Mouse (Mus musculus): ENCODE results near the gene Bmp7. TPM values are rescaled to one million over a fixed set of nuclear protein-coding genes. Genes with fewer than 3 reads are reported as not detected.
A peak's percentile ranks its signal among the peaks of the same experiment; 100 is the strongest.

Bmp7 gene
- total and polyA plus RNA-seq, 2 experiments from 2014 or later, result 15.3 to 34.0 TPM

DNA sequence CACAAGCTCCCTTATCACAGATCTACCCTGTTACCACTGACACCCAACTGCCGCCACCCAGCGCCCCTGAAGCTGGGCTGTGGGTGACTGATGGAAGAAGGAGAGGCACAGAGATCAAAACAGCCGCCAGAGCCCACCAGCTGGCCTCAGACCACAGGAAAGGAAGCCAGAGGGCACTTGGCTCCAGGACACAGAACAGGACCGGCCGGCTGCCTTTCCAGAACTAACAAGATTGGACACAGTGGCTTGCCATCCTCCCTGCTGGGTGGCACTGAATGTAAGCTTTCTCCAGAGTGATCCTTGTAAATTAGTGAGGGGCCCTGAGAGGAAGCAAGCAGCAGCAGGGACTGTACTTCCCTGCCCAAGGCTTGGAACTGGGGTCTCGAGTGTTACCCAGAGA, 30.7 kb downstream of the Bmp7 start:
- H3K9me3 ChIP-seq (ENCODE audit: low read length), result no peaks in the 10 kb centered on the region
- ATAC-seq (ENCODE audit: low FRiP score), result 0 out of 2 replicates have a peak, but pooled peaks have one; percentile 39
- no peak for TF ChIP-seq CTCF (IDR thresholded peaks at IDR 0.05)
- WGBS, result 25% methylated on average over 6 of the region's 6 CpGs
- no peak overlapping the region for H3K4me3 ChIP-seq (ENCODE audit: low read depth, low read length)
- H3K4me2 ChIP-seq (ENCODE audit: low read depth, low read length, poor library complexity, severe bottlenecking), result no peak overlapping the region
- DNase-seq (ENCODE audit: low spot score), result peak; percentile 82
- H3K9ac ChIP-seq (replicated peaks; ENCODE audit: low read length, poor library complexity, severe bottlenecking), result no peak overlapping the region
- no peaks in the 10 kb centered on the region for H3K27me3 ChIP-seq (ENCODE audit: insufficient read depth, low read length)
- H3K27ac ChIP-seq (ENCODE audit: low read depth, low read length), result no peak overlapping the region
- H3K4me1 ChIP-seq (ENCODE audit: insufficient read depth, low read length), result no peaks in the 10 kb centered on the region
- H3K36me3 ChIP-seq (ENCODE audit: insufficient read depth, low read length), result no peaks in the 10 kb centered on the region

DNA sequence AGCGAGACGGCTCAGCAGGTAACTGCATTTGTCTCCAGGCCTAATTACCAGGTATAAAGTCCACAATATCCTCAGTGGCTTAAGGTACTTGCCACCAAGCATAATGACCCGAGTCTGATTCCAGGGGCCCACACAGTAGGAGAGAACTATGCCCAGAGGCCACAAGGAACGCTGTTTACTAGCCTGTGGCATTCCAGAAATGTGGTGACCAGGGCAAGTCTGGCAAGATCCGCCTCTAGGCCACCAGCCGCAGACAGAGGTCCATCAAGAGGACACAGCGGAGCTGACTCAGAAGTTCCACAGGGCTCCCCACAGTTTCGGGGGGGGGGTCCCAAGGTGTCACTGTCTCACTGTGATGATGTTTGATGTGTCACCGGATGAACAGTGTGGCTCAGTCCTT, 34.0 kb downstream of the Bmp7 start:
- Histone ChIP-seq H3K4me1 (ENCODE audit: insufficient read depth, low read length) (no peaks in the 10 kb centered on the region), H3K9ac (replicated peaks; ENCODE audit: low read length, poor library complexity, severe bottlenecking) (no peak overlapping the region), H3K36me3 (ENCODE audit: insufficient read depth, low read length) (no peaks in the 10 kb centered on the region), H3K4me2 (ENCODE audit: low read depth, low read length, poor library complexity, severe bottlenecking) (no peak overlapping the region), H3K9me3 (ENCODE audit: low read length) (no peaks in the 10 kb centered on the region), H3K27me3 (ENCODE audit: insufficient read depth, low read length) (no peaks in the 10 kb centered on the region), H3K27ac (ENCODE audit: low read depth, low read length) (no peak overlapping the region), H3K4me3 (ENCODE audit: low read depth, low read length) (no peak overlapping the region)
- no peak for DNase-seq (ENCODE audit: low spot score)
- 79% methylated on average over 9 of the region's 9 CpGs for WGBS
- no peak for ATAC-seq (ENCODE audit: low FRiP score)
- TF ChIP-seq CTCF (IDR thresholded peaks at IDR 0.05), result no peak

DNA sequence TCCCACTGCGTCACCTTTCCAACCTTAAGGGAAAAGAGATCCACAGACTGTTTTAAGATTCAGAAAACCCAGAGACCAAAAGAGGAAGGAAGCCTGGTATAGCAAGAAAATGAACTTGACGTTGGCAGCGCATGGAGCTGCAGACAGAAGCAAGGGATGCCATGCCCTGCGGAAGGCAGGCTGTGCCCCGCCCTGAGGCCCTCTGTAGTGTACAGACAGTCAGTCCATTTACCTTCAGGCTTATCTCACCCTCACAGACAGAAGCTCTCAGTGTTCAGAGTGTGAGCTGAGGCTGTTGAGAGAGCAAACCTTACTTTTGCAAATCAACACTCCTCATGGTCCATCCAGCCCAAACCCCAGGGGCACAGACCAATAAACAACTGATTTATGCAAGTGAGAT, 35.1 kb downstream of the Bmp7 start:
- 90% methylated on average over 5 of the region's 5 CpGs for WGBS
- Histone ChIP-seq H3K4me3 (ENCODE audit: low read depth, low read length) (no peak overlapping the region), H3K27ac (ENCODE audit: low read depth, low read length) (no peak overlapping the region), H3K4me2 (ENCODE audit: low read depth, low read length, poor library complexity, severe bottlenecking) (no peak overlapping the region), H3K9ac (replicated peaks; ENCODE audit: low read length, poor library complexity, severe bottlenecking) (no peak overlapping the region), H3K4me1 (ENCODE audit: insufficient read depth, low read length) (no peaks in the 10 kb centered on the region), H3K27me3 (ENCODE audit: insufficient read depth, low read length) (no peaks in the 10 kb centered on the region), H3K36me3 (ENCODE audit: insufficient read depth, low read length) (no peaks in the 10 kb centered on the region), H3K9me3 (ENCODE audit: low read length) (no peaks in the 10 kb centered on the region)
- no peak for TF ChIP-seq CTCF (IDR thresholded peaks at IDR 0.05)
- ATAC-seq (ENCODE audit: low FRiP score) (no peak), DNase-seq (ENCODE audit: low spot score) (no peak)

DNA sequence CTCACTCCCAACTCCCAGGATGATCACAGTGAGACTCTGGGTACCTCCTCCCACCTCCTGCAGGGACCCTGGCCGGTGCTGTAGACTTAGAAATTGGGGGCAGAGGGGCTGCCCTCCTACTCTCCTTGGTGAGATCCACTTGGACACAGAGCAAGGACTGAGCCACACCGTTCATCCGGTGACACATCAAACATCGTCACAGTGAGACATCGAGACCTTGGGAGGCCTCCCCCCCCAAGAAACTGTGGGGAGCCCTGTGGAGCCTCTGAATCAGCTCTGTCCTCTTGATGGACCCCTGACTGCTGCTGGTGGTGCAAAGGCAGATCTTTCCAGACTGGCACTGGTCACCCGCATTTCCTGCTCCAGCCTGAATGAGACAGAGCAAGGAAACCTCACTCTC, 35.5 kb downstream of the Bmp7 start:
- no peaks in the 10 kb centered on the region for H3K4me1 ChIP-seq (ENCODE audit: insufficient read depth, low read length)
- H3K4me2 ChIP-seq (ENCODE audit: low read depth, low read length, poor library complexity, severe bottlenecking), result no peak overlapping the region
- ATAC-seq (ENCODE audit: low FRiP score), result no peak
- no peaks in the 10 kb centered on the region for H3K9me3 ChIP-seq (ENCODE audit: low read length)
- H3K27me3 ChIP-seq (ENCODE audit: insufficient read depth, low read length), result no peaks in the 10 kb centered on the region
- no peak overlapping the region for H3K4me3 ChIP-seq (ENCODE audit: low read depth, low read length)
- no peak for TF ChIP-seq CTCF (IDR thresholded peaks at IDR 0.05)
- no peak overlapping the region for H3K9ac ChIP-seq (replicated peaks; ENCODE audit: low read length, poor library complexity, severe bottlenecking)
- H3K36me3 ChIP-seq (ENCODE audit: insufficient read depth, low read length), result no peaks in the 10 kb centered on the region
- DNase-seq (ENCODE audit: low spot score), result no peak
- no peak overlapping the region for H3K27ac ChIP-seq (ENCODE audit: low read depth, low read length)
- WGBS, result 73% methylated on average over 6 of the region's 6 CpGs

DNA sequence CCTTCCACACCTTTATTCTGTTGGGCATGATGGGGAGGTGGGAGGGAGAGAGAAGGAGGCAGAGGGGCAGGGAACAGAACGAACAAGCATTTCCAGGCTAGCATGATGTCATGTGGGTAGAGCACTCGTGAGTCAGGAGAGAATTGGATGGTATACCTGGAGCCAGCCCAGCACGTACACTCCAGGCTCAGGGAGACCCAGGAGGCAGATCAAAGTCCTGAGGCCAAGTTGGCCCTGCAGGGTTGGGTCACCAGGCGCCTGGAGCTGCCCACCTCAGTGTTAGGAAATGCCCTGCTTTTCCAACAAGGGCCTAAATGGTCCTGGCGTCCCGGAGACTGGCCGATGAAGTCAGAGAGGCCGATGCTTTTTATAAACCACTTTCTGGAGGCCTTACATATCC, 36.6 kb downstream of the Bmp7 start:
- WGBS, result 83% methylated on average over 8 of the region's 8 CpGs
- no peaks in the 10 kb centered on the region for H3K36me3 ChIP-seq (ENCODE audit: insufficient read depth, low read length)
- H3K27ac ChIP-seq (ENCODE audit: low read depth, low read length), result no peak overlapping the region
- ATAC-seq (ENCODE audit: low FRiP score) (no peak), DNase-seq (ENCODE audit: low spot score) (no peak)
- H3K4me2 ChIP-seq (ENCODE audit: low read depth, low read length, poor library complexity, severe bottlenecking), result no peak overlapping the region
- H3K4me1 ChIP-seq (ENCODE audit: insufficient read depth, low read length), result no peaks in the 10 kb centered on the region
- no peak for TF ChIP-seq CTCF (IDR thresholded peaks at IDR 0.05)
- no peaks in the 10 kb centered on the region for H3K9me3 ChIP-seq (ENCODE audit: low read length)
- no peak overlapping the region for H3K9ac ChIP-seq (replicated peaks; ENCODE audit: low read length, poor library complexity, severe bottlenecking)
- no peaks in the 10 kb centered on the region for H3K27me3 ChIP-seq (ENCODE audit: insufficient read depth, low read length)
- H3K4me3 ChIP-seq (ENCODE audit: low read depth, low read length), result no peak overlapping the region

DNA sequence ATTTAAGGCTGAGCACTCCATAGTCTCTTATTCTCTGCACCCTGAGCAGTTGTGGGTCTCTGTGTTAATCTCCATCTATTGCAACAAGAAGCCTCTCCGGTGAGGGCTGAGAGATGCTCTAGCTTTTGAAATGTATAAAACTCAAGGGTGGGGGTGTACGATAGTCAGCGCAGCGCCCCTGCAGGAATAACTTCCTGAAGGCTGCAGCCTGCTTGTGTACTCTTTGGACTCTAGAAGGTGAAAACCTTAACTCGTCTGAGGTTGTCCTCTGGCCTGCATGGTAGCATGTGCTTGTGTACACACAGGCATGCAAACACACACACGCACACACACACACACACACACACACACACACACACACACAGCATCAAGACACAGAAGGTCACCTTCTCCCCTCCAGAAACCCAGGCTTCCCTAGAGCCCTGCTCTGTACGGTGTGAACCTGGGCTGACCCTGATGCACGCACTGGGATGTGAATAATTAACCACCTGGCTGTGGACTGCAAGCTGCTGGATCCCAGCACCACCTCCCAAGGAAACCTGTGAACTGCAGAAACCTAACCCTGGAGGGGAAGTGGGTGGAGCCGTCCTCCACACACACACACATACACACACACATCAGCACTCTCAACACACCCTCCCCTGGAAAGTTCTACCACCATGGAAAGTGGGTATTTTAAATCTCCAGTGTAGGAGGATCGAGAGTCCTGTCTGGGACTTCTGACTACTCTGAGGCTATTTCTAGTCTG, 39.0 kb downstream of the Bmp7 start:
- Histone ChIP-seq H3K27ac (ENCODE audit: low read depth, low read length) (no peak overlapping the region), H3K4me1 (ENCODE audit: insufficient read depth, low read length) (no peaks in the 10 kb centered on the region), H3K4me3 (ENCODE audit: low read depth, low read length) (no peak overlapping the region), H3K36me3 (ENCODE audit: insufficient read depth, low read length) (no peaks in the 10 kb centered on the region), H3K4me2 (ENCODE audit: low read depth, low read length, poor library complexity, severe bottlenecking) (no peak overlapping the region), H3K9me3 (ENCODE audit: low read length) (no peaks in the 10 kb centered on the region), H3K9ac (replicated peaks; ENCODE audit: low read length, poor library complexity, severe bottlenecking) (no peak overlapping the region), H3K27me3 (ENCODE audit: insufficient read depth, low read length) (no peaks in the 10 kb centered on the region)
- TF ChIP-seq CTCF (IDR thresholded peaks at IDR 0.05), result no peak
- DNase-seq (ENCODE audit: low spot score), result no peak
- no peak for ATAC-seq (ENCODE audit: low FRiP score)
- 79% methylated on average over 10 of the region's 10 CpGs for WGBS
